Mouse (Mus musculus) layer of hippocampus, adult 2 months (tissue): Measurements from ENCODE around the gene Vps54. TPM values are rescaled to one million over a fixed set of nuclear protein-coding genes. Genes with fewer than 3 reads are reported as not detected.
"Not testable (repeated sequence)": the region's sequence is repeated elsewhere in the genome, so short reads cannot be mapped to it uniquely, and the experiment has no call there.

ENCODE experiments used
- DNase-seq, 2 experiments: peaks; one replicate each; pipeline ENCODE4 v3.0.0; 2022; ENCODE audit warnings: low spot score in 2 of 2
- H3K27ac ChIP-seq: fragments of 200-600 bp; 2 replicates; pipeline ENCODE4 v1.8.1; 2022
- H3K4me3 ChIP-seq: fragments of 200-600 bp; 2 replicates; pipeline ENCODE4 v1.8.1; 2022; ENCODE audit warnings: mild to moderate bottlenecking
- CTCF ChIP-seq: fragments of 200-600 bp; conservative IDR thresholded peaks from 2 replicates; pipeline ENCODE4 v1.8.1; 2022; ENCODE audit warnings: antibody characterized with exemption, mild to moderate bottlenecking, moderate library complexity
- long read RNA-seq, 2 experiments: library from polyadenylated mRNA; stranded (forward); transcript quantifications; one replicate each; pipeline ENCODE4 v2.0.0; 2021; ENCODE audit warnings: borderline mapping rate in 2 of 2
- total RNA-seq, 2 experiments: library from RNA; stranded (reverse); gene quantifications; 2 replicates each; pipeline ENCODE4 v1.2.3; 2021

Vps54 gene
- 10 to 100 TPM; 27.1 to 28.4 TPM for total RNA-seq
- long read RNA-seq, experiment 1, full-length matches to known transcripts, result 13 of 18 reads
- long read RNA-seq, experiment 1, partial matches to known transcripts, result 2 of 18 reads
- long read RNA-seq, experiment 1, other reads (novel, unspliced or antisense), result 3 of 18 reads
- long read RNA-seq, experiment 2, full-length matches to known transcripts, result 26 of 35 reads
- long read RNA-seq, experiment 2, partial matches to known transcripts, result 4 of 35 reads
- long read RNA-seq, experiment 2, other reads (novel, unspliced or antisense), result 5 of 35 reads

DNA sequence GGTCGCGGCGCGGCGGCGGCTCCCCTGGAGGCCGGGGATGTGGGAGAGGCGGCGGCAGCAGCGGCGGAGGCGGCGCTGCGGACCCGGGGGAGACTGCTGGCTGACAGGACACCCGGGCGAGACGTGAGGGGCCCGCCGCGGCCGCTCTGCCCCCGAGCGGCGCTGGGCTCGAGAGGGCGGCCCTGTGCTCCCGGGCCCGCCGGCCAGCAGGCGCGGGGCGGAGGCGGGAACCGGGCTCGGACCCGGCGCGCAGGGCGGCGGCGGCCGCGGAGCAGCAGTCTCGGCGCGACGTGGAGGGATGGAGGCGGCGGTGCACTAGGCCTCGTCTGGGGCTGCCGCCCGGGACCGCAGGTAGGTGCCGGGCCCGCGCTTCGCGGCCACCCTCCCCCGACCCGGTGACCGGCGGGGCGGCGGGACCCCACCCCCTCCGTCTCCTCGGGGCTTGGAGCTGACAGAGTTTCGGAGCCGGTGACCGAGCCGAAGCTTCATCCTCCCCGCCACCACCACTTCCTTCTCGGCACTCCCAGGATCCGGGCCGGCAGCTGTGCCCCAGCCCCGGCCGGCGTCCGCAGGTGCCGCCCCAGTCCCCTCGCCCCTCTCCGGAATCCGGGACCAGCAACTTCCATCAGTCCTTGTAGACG is at the start of gene Vps54:
Gene Vps54 (plus strand): TSS at position 261 of the 641 bp plus-strand sequence.
- DNase-seq, result peak; percentile 18 to 33
- Histone ChIP-seq H3K4me3 (peak within 1 kb of the TSS; percentile 78), H3K27ac (peak within 1 kb of the TSS; percentile 97)
- TF ChIP-seq CTCF, result no peak

DNA sequence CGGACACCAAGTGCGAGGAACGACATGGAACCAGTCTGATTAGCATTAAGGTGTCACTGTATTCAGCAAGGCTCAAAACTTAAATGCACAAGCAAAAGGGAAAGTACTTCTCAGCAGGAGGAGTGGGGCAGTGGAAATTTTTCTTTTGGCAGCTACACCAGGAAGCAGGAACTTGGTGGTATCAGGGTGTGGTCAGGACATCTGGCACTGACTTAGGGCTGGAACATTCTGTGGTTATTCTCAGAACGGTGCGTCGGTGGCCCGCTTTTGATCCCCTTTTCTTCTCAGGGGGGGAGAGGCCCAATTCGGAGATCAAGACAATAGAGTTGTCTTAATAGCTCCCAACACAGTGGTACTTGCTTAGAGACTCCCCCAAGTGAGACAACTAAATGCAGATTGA is 47.3 kb upstream of the Vps54 start:
- H3K4me3 ChIP-seq, H3K27ac ChIP-seq, DNase-seq: not testable (repeated sequence)

GRCm38 (mm10) chr11:21194851-21195250 is 44.2 kb upstream of the Vps54 start:
- Histone ChIP-seq H3K27ac (no peak overlapping the region), H3K4me3 (no peak overlapping the region)
- no peak for DNase-seq
- TF ChIP-seq CTCF, result no peak

- DNase-seq, result no peak
- Histone ChIP-seq H3K4me3 (no peak overlapping the region), H3K27ac (no peak overlapping the region)
- TF ChIP-seq CTCF, result no peak
Observed at GRCm38 (mm10) chr11:21209046-21209445, 30.0 kb upstream of the Vps54 start.

DNA sequence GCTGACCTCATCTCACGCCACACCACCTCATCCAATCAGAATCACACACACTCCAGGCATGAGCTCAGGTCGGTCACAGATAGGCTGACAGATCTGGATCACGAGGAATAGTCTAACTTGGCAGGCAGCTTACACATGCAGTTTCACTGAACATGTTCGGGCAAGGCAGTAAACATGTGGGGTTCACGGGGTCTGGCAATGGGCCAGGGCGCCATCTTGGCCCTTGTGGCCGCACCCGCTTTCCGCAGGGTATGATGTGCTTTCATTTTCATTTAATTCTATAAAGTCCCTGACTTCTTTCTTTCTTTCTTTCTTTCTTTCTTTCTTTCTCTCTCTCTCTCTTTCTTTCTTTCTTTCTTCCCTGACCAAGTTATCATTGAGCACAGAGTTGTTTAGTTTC is 29.4 kb upstream of the Vps54 start:
- H3K27ac ChIP-seq, DNase-seq, H3K4me3 ChIP-seq: not testable (repeated sequence)

GRCm38 (mm10) chr11:21217419-21217818 is 21.7 kb upstream of the Vps54 start:
- no peak for TF ChIP-seq CTCF
- H3K27ac ChIP-seq, result no peak overlapping the region
- no peak overlapping the region for H3K4me3 ChIP-seq
- no peak for DNase-seq

DNA sequence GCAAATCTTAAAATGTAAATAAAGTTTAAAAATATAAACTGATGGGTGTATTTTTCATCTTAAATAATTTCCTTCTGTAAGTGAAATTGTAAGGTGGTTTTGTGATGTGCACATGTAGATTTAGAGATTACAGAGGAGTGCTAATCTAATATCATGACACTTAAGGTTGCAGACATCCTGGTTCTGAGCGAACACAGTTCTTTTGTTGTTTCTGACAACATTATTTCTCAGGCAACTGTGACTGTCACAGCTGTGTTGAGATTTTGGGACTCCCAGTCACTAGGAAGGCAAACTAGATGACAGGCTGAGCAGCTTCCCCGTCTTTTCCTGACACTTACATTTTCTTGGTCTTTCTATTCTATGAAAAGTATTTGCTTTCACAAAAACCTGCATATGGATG is 19.8 kb upstream of the Vps54 start:
- no peak for DNase-seq
- Histone ChIP-seq H3K4me3 (no peak overlapping the region), H3K27ac (no peak overlapping the region)
- no peak for TF ChIP-seq CTCF

DNA sequence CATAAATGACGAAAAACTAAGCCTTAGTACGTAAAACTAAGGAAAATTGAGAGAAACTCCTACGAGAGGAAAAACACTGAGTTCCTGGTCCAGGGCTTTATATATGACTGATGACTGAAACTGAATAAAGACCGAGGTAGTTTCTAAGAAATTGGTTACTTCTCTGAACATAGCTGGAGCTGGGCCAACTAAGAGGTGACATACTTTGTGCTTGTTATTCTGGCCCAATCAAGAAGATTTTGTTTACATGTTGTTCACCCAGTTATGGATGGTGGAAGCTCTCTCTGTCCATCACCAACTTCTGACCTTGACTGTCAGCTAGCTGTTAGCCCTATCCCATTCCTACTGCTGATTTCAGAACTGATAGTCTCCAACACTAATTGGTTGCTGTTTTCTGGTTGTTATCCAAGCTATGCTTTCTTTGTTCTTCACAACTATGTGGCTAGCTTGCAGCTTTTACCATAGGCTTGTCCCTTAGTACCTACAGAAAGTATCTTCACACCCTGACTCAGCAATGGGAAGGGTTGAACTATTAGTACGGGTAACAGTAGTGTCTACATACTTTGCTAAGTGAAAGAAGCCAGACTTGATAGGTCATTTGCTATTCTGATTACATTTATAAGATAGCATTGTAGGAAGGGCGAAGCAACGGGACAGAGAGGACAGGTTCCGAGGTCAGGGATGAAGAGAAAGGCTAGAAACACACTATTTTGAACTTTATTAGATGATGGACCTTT is 19.1 kb upstream of the Vps54 start:
- no peak for TF ChIP-seq CTCF
- DNase-seq, result no peak
- Histone ChIP-seq H3K27ac (no peak overlapping the region), H3K4me3 (no peak overlapping the region)

- TF ChIP-seq CTCF, result no peak
- no peak overlapping the region for H3K4me3 ChIP-seq
- no peak overlapping the region for H3K27ac ChIP-seq
- DNase-seq, result no peak
Observed at GRCm38 (mm10) chr11:21220754-21221153, 18.3 kb upstream of the Vps54 start.

- TF ChIP-seq CTCF, result no peak
Observed at GRCm38 (mm10) chr11:21221396-21221795, 17.7 kb upstream of the Vps54 start.

DNA sequence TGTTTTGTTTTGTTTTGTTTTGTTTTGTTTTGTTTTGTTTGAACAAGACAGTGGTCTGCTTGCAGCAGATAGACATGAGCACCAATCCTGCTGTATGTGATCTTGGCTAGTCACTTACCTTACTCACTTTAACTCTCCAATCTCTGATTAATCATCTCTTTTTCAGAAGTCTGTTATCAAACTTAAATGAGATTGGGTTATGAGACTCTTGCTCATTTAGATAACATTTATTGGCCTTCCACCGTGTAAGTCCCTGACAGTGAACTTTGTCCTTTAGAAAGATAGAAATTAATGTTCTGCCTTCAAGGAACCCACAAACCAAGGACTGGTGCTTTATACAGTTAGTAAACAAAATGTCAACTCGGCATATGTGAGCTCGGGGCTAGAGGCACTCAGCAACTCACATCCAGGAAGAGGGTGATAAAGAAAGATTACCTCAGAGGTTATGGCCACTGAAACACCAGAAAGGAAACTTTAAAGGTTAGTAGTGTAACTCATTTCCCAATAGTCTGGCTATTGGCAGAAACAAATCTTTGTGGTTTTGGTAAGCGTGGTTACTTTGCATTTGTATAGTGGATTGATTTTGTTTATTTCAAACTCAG is 16.4 kb upstream of the Vps54 start:
- DNase-seq, result no peak
- Histone ChIP-seq H3K4me3 (no peak overlapping the region), H3K27ac (no peak overlapping the region)
- no peak for TF ChIP-seq CTCF

More at GRCm38 (mm10) chr11:21221396-21221795, 17.7 kb upstream of the Vps54 start:
- no peak for DNase-seq
- Histone ChIP-seq H3K27ac (no peak overlapping the region), H3K4me3 (no peak overlapping the region)

- DNase-seq, result no peak
- TF ChIP-seq CTCF, result no peak
- Histone ChIP-seq H3K27ac (no peak overlapping the region), H3K4me3 (no peak overlapping the region)
Observed at GRCm38 (mm10) chr11:21223539-21223938, 15.5 kb upstream of the Vps54 start.

- no peak overlapping the region for H3K27ac ChIP-seq
- DNase-seq, result no peak
- no peak overlapping the region for H3K4me3 ChIP-seq
- no peak for TF ChIP-seq CTCF
Observed at GRCm38 (mm10) chr11:21224041-21224440, 15.0 kb upstream of the Vps54 start.
